Mouse (Mus musculus) embryonic facial prominence, embryonic 14.5 days (tissue): Measurements from ENCODE around the gene Shroom3. TPM values are rescaled to one million over a fixed set of nuclear protein-coding genes. Genes with fewer than 3 reads are reported as not detected.

ENCODE experiments used
- ATAC-seq: fragments of 200-750 bp; cut with Nextera tagmentation; 2 replicates; pipeline ENCODE4 v1.8.0; 2017; ENCODE audit warnings: low read depth, moderate number of reproducible peaks, moderate TSS enrichment
- DNase-seq: peaks from one replicate; pipeline ENCODE4 v3.0.0-alpha.2; 2015; ENCODE audit warnings: low spot score
- H3K27ac ChIP-seq: fragments of 300-500 bp; sonication (generic); replicated peaks from 2 replicates; pipeline ENCODE4 v1.5.1; 2014; ENCODE audit warnings: low read depth, mild to moderate bottlenecking, low read length, moderate library complexity
- H3K27me3 ChIP-seq: fragments of 300-500 bp; sonication (generic); replicated peaks from 2 replicates; pipeline ENCODE4 v1.6.1; 2014; ENCODE audit warnings: low read length; ENCODE audit not compliant: control insufficient read depth, insufficient read depth
- H3K36me3 ChIP-seq: fragments of 300-500 bp; sonication (generic); 2 replicates; pipeline ENCODE4 v1.6.1; 2014; ENCODE audit warnings: low read length, mixed read lengths; ENCODE audit not compliant: control insufficient read depth, insufficient read depth
- H3K4me1 ChIP-seq: fragments of 300-500 bp; sonication (generic); 2 replicates; pipeline ENCODE4 v1.6.1; 2014; ENCODE audit warnings: antibody characterized with exemption, low read length; ENCODE audit not compliant: control insufficient read depth, insufficient read depth
- H3K4me2 ChIP-seq: fragments of 300-500 bp; sonication (generic); 2 replicates; pipeline ENCODE4 v1.6.1; 2014; ENCODE audit warnings: low read depth, mild to moderate bottlenecking, low read length, moderate library complexity, mixed read lengths
- H3K4me3 ChIP-seq: fragments of 300-500 bp; sonication (generic); 2 replicates; pipeline ENCODE4 v1.5.1; 2014; ENCODE audit warnings: low read depth, mild to moderate bottlenecking, low read length
- H3K9ac ChIP-seq: fragments of 300-500 bp; sonication (generic); 2 replicates; pipeline ENCODE4 v1.6.1; 2014; ENCODE audit warnings: low read depth, mild to moderate bottlenecking, low read length, moderate library complexity, mixed read lengths
- H3K9me3 ChIP-seq: fragments of 300-500 bp; sonication (generic); 2 replicates; pipeline ENCODE4 v1.6.1; 2016; ENCODE audit warnings: low read length; ENCODE audit not compliant: control insufficient read depth
- WGBS: fragments of 180-500 bp; shearing (Covaris S2); extraction: QIAGEN DNeasy Blood & Tissue Kit; methylation state at CpG from one replicate; pipeline ENCODE4 v1.1.7; 2014; 5-methylcytosine and 5-hydroxymethylcytosine counted together
- polyA plus RNA-seq: library from polyadenylated mRNA; unstranded; fragments of >200 nt; fragmentation: Nextera tagmentation; extraction: Ambion mirVana; gene quantifications from 2 replicates; pipeline ENCODE4 v1.2.1, GENCODE M21; 2014

Shroom3 gene
- polyA plus RNA-seq, 1 experiment from 2014 or later = 3.4 TPM

GRCm38 (mm10) chr5:92674859-92675573 is 8.2 kb upstream of the Shroom3 start, which contains the start of gene Ccdc158:
Gene Ccdc158, minus strand, starts transcription at chr5:92675271.
- no peaks in the 10 kb centered on the region for H3K4me1 ChIP-seq
- H3K4me2 ChIP-seq = peak within 1 kb of the TSS; percentile 82
- 20% methylated on average over 35 of the region's 55 CpGs for WGBS
- peak within 1 kb of the TSS; percentile 46 for H3K4me3 ChIP-seq
- peak; percentile 89 for ATAC-seq
- no peak within 1 kb of the TSS for H3K27ac ChIP-seq
- peak; percentile 96 for DNase-seq
- H3K9ac ChIP-seq = peak within 1 kb of the TSS; percentile 58
- H3K36me3 ChIP-seq = no peaks in the 10 kb centered on the region
- no peaks in the 10 kb centered on the region for H3K27me3 ChIP-seq
- no peaks in the 10 kb centered on the region for H3K9me3 ChIP-seq

- Histone ChIP-seq H3K27ac (no peak overlapping the region), H3K4me3 (peak overlapping the region; percentile 46), H3K36me3 (no peaks in the 10 kb centered on the region), H3K4me1 (no peaks in the 10 kb centered on the region), H3K9ac (peak overlapping the region; percentile 58), H3K4me2 (peak overlapping the region; percentile 82), H3K27me3 (no peaks in the 10 kb centered on the region), H3K9me3 (no peaks in the 10 kb centered on the region)
- DNase-seq = no peak
- 1% methylated on average over 9 of the region's 9 CpGs for WGBS
- ATAC-seq = no peak; the same call in 1 of the 2 replicates
Observed at GRCm38 (mm10) chr5:92675574-92675920, 7.7 kb upstream of the Shroom3 start.

DNA sequence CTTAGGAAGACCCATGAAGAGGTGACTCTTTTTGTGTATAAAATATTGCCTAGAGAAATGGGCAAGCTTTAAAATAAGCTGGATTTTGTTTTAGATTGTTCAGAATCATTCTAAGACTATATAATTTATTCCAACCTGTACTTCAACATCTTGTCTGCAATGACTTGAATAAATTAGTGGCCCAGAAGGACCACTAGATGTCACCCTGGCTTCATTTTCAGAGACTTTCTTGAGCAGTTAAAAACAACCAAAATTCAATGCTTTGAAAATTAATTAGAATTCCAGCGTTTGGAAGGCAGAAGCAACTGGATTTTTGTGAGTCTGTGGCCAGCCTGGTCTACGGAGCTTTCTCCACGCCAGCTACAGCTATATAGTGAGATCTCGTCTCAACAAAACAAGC is 3.8 kb upstream of the Shroom3 start:
- WGBS = 28% methylated on average over 4 of the region's 4 CpGs
- peak; percentile 81 for DNase-seq

DNA sequence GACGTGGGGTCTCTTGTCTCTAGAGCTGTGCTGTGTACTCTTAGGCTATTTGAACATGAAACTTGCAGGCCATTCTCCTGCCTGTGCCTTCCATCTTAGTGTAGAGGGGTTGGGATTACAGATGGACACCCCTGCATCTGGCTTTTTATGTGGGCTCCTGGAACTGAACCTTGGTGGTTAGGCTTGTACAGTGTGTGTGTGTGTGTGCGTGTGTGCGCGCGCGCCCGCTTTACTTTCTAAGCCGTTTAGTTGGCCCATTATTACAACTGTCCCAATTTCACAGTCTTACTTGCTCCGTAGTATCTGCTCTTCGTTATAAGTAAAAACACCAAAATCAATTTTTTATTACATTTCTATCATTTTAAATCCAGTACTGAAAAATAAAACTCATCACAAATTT is 1.4 kb upstream of the Shroom3 start:
- peaks cover 5% of the 10 kb centered on the region; the same call in 1 of the 2 replicates for H3K4me1 ChIP-seq
- no peaks in the 10 kb centered on the region for H3K36me3 ChIP-seq
- H3K9me3 ChIP-seq = no peaks in the 10 kb centered on the region
- 0 out of 2 replicates have a peak, but pooled peaks cover 4% of the 10 kb centered on the region for H3K27me3 ChIP-seq
- WGBS = 87% methylated on average over 10 of the region's 10 CpGs
- no peak for ATAC-seq
- H3K27ac ChIP-seq = no peak overlapping the region
- no peak overlapping the region for H3K4me2 ChIP-seq
- no peak overlapping the region for H3K9ac ChIP-seq
- H3K4me3 ChIP-seq = no peak overlapping the region
- no peak for DNase-seq

More for the DNA sequence above, 3.8 kb upstream of the Shroom3 start:
- Histone ChIP-seq H3K4me3 (no peak overlapping the region), H3K9me3 (no peaks in the 10 kb centered on the region), H3K4me2 (no peak overlapping the region), H3K36me3 (no peaks in the 10 kb centered on the region), H3K9ac (no peak overlapping the region), H3K27ac (no peak overlapping the region), H3K4me1 (peaks cover 5% of the 10 kb centered on the region; the same call in 1 of the 2 replicates), H3K27me3 (0 out of 2 replicates have a peak, but pooled peaks cover 4% of the 10 kb centered on the region)
- ATAC-seq = no peak

DNA sequence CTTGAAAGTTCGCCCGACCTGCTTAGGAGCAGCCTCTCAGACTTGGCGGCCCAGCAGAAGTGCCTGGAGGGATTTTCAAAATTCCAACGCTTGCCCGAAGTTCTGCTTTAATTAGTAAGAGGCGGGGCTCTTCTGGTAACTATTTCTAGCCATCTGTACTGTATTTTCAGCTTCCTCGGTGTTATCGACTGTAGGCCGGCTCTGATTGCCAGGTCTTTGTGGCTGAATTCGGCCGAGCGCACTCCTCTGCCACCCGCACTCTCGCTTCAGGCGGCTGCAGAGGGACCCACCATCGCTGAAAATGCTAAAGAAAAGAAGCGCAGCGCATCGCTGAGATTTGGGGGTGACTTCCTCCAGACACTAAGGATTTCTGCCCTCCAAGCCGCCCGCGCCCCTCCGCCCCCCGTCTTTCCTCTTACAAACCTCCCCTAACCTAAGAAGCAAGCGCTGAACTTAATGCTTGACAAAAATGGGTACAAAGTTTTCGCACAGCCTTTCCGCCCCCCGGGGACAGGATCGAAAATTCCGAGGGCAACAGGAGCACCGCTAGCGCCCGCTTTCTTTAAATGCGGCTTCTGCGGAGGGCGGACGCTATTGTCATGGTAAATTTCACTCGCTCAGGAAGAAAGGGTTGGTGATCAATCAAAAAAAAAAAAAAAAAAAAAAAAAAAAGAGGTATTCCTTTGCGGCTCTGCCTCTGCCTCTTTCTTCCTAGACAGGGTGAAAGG is 450 bp upstream of the Shroom3 start:
- peak; percentile 71 for DNase-seq
- H3K4me1 ChIP-seq = peaks cover 5% of the 10 kb centered on the region; the same call in 1 of the 2 replicates
- 1% methylated on average over 39 of the region's 39 CpGs for WGBS

GRCm38 (mm10) chr5:92683871-92684475 is 738 bp downstream of the Shroom3 start:
- Histone ChIP-seq H3K9me3 (no peaks in the 10 kb centered on the region), H3K4me2 (peak overlapping the region; percentile 95), H3K4me3 (peak overlapping the region; percentile 49), H3K4me1 (peaks cover 5% of the 10 kb centered on the region; the same call in 1 of the 2 replicates), H3K36me3 (no peaks in the 10 kb centered on the region), H3K27me3 (peaks cover 4% of the 10 kb centered on the region; the same call in 1 of the 2 replicates), H3K27ac (no peak overlapping the region), H3K9ac (peak overlapping the region; percentile 63; the same call in 1 of the 2 replicates)
- WGBS = 25% methylated on average over 9 of the region's 9 CpGs
- ATAC-seq = no peak
- no peak for DNase-seq

More for the DNA sequence above, 450 bp upstream of the Shroom3 start:
- peak overlapping the region; percentile 95 for H3K4me2 ChIP-seq
- peak overlapping the region; percentile 63 for H3K9ac ChIP-seq
- no peaks in the 10 kb centered on the region for H3K36me3 ChIP-seq
- peak overlapping the region; percentile 49 for H3K4me3 ChIP-seq
- peak overlapping the region; percentile 29; the same call in 1 of the 2 replicates for H3K27ac ChIP-seq
- 0 out of 2 replicates have a peak, but pooled peaks have one; percentile 38 for ATAC-seq
- peaks cover 4% of the 10 kb centered on the region; the same call in 1 of the 2 replicates for H3K27me3 ChIP-seq
- H3K9me3 ChIP-seq = no peaks in the 10 kb centered on the region

- H3K4me1 ChIP-seq = peaks cover 5% of the 10 kb centered on the region; the same call in 1 of the 2 replicates
- WGBS = 88% methylated on average over 16 of the region's 16 CpGs
- no peak overlapping the region for H3K27ac ChIP-seq
- no peaks in the 10 kb centered on the region for H3K36me3 ChIP-seq
- no peaks in the 10 kb centered on the region for H3K9me3 ChIP-seq
- ATAC-seq = no peak
- no peak overlapping the region for H3K4me3 ChIP-seq
- no peak overlapping the region for H3K4me2 ChIP-seq
- no peak for DNase-seq
- H3K27me3 ChIP-seq = peaks cover 4% of the 10 kb centered on the region; the same call in 1 of the 2 replicates
- no peak overlapping the region for H3K9ac ChIP-seq
Observed at GRCm38 (mm10) chr5:92684715-92685460, 1.7 kb downstream of the Shroom3 start.

DNA sequence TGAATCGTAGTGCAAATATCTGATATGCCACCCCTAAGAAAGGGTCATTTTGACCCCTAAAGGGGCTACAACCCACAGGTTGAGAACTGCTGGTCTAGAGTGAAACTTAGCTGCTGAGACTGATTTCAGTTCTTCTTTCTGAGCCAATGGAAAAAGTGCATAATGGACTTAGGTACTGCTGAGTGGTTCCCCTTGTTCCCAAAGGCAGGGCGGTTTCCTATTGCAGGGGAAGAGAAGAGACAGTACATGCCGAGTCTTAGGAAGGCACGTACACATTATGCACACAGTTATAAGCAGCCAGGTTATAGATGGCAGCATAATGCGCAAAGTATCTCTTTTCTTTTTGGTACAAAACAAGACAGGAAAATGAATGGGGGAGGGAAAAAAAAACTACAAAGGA is 4.9 kb downstream of the Shroom3 start:
- DNase-seq (peak; percentile 35), ATAC-seq (peak; percentile 86; the same call in 1 of the 2 replicates)
- 79% methylated on average over 5 of the region's 5 CpGs for WGBS
- no peaks in the 10 kb centered on the region for H3K9me3 ChIP-seq
- H3K27me3 ChIP-seq = peaks cover 4% of the 10 kb centered on the region; the same call in 1 of the 2 replicates
- no peaks in the 10 kb centered on the region for H3K36me3 ChIP-seq
- no peak overlapping the region for H3K4me2 ChIP-seq
- no peak overlapping the region for H3K27ac ChIP-seq
- no peaks in the 10 kb centered on the region for H3K4me1 ChIP-seq
- no peak overlapping the region for H3K9ac ChIP-seq
- H3K4me3 ChIP-seq = no peak overlapping the region
